Mouse (Mus musculus) embryo, embryonic 10 days (tissue): ENCODE data around the gene Tmem108.
A peak's percentile ranks its signal among the peaks of the same experiment; 100 is the strongest.

Experiments used
- DNase-seq: peaks from one replicate; pipeline ENCODE4 v3.0.0-alpha.2; 2015; ENCODE audit warnings: low spot score

Tmem108 gene

GRCm38 (mm10) chr9:103495391-103495790, 266.2 kb downstream of the Tmem108 start:
- DNase-seq: no peak

GRCm38 (mm10) chr9:103494346-103495020, 267.2 kb downstream of the Tmem108 start:
- peak; percentile 89 for DNase-seq

DNA sequence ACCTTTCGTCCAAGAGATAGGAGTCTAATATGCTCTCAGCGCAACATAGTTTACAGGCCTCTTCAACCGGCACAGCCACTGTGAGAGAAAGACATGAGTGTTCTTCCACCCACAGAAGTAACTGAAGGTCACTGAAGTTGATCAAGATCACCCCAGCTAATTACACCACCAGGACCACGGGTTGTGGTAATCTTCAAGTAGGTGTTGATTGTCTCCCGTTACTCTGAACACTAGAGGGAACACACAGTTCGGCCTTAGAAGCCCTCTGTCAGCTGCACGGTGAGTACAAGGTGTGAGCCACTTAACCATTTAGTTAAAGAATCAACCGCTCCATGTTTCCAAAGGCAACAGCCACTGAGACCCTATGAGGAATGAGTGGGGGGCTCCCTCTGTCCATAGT, 269.7 kb downstream of the Tmem108 start:
- DNase-seq: no peak

DNA sequence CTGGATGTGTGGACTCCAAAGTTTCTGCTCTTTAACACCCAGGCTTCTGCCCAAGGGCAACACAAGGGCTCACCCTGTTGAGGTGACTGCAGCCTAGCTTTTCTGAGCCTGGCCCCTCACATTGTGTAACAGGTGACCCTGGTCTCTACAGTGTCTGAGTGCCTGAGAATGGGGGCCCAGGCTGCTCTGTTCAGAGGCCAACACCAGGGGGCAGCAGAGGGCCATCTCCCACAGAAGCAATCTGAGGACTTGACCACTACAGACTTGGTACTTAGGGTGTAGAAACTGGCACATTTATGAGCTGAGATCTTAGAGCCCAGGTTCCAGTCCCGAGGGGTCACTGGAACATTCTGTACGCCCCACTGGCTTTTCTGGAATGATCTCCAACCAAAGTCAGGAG, 271.2 kb downstream of the Tmem108 start:
- DNase-seq: peak; percentile 80

DNA sequence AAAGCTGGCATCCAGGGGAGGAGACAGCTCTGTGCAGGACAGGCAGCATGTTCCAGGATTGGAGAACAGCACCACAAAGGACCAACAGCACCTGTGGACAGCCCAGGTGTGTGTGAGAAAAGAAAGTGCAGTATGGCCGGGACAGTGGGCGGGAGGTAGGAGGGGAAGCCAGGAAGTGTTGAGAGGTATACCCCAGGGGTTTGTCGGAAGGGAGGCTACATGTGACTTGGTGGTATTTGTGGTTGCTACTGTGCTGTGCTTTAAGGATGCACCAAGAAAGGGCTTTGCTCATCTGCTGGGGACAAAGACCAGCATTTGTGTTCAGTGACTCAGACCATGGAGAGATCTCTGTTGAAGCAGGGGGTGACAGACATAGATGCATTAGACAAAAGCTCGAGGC, 271.8 kb downstream of the Tmem108 start:
- no peak for DNase-seq

DNA sequence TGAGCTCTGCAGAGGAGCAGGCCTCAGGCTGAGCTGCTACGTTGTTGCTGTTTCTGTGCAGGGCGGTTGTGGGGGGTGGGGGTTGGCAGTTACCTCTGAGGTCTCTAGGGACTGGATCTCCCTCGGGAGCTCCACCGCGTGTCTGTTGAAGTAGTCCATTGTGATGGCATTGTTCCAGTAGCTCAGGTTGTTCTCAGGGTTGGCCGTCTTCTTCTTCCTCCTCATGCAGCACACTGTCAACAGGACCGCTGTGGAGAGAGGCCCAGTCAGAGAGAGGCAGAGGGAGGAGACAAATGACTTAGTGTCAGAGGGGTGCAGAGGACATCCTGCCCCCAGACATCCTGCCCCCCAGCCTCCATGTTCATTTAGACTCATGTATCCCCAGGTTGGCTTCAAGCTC, 272.5 kb downstream of the Tmem108 start:
- no peak for DNase-seq

GRCm38 (mm10) chr9:103486262-103486661, 275.4 kb downstream of the Tmem108 start:
- DNase-seq: no peak

- DNase-seq: no peak
Observed at GRCm38 (mm10) chr9:103485606-103486005, 276.0 kb downstream of the Tmem108 start.

- DNase-seq: peak; percentile 62
Observed at GRCm38 (mm10) chr9:103480603-103481220, 280.9 kb downstream of the Tmem108 start.

DNA sequence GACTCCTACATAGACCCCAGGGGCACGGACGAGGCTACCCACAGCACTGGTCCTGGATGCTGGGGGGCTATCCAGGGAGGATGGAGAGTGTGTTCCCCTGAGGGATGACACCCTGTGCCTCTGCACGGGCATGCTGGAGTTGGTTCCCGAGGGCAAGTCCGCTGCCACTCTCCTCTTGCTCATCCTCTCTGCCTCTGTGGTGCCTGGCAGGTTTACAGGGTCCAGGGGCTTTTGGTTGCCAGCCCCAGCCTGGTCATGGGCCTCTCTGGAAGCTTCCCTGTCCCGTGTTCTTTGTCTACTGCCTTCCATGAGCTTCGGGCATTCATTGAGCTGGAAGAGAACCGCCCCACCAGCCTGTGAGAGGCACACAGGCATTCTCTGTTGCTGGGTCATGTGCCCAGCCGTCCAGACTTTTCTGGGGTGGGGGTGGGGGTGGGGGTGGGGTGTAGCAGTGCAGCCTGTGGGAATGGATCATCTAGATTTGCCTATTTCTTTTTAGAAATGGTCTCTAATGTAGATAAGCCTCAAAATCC, 281.5 kb downstream of the Tmem108 start, which contains the start of gene Bfsp2:
Bfsp2 (minus strand) TSS at position 377 of the 533 bp plus-strand sequence.
- DNase-seq: no peak

DNA sequence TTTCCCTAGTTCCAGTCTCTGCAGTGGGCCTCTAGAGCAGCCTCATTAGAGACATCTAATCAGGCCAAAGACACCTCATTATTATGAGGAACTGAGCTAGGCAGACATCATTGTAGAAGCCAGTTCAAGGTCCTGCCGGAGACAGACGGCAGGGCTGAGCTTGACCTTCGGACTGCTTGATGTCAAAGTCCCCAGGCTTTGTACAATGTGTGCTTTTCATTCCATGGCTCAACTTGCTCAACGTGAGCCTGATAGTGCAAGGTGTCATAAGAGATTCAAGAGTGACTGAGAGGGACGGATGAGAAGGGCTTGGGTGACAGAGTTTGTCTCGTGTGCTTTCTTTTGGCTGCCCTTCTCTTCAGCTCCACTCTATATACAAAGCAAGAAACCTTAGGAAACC, 286.2 kb downstream of the Tmem108 start:
- DNase-seq: no peak

DNA sequence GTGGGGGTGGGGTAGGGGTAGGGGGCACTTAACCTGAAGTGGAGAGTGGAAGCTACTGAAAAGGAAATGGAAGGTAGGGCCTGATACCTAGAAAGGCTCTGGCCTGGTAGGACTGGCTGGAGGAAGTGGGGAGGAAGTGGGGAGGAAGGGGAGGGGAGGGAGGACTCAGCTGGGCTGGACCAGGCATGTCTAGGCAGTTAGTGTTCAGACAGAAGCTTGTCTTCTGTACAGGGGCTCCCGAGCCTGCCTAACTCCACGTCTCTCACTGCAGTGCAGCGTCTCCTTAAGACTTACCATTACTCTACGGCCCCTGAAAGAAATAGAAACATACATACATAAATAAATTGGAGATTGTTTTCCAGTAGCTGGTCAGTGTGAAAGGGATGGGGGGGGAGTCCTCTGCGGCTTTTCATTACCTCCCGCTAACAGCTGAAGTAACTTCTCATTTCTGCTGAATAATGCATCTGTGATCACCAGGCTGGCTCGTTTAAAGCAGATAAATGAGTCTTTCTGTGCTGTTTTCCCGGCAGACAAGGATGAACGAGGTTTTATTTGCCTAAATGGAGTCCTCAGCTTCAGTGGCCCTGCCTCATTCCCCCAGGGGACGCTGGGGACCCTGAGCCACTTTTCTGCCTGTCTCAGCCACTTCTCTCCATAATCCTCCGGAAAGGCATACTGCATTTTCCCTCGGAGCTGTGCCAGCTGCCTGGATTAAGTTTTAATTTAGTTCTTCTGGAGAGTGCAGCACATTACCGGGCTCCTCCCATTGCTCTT, 287.5 kb downstream of the Tmem108 start:
- no peak for DNase-seq

- no peak for DNase-seq
Observed at GRCm38 (mm10) chr9:103471784-103472183, 289.9 kb downstream of the Tmem108 start.

- no peak for DNase-seq
Observed at GRCm38 (mm10) chr9:103469516-103469915, 292.1 kb downstream of the Tmem108 start.

DNA sequence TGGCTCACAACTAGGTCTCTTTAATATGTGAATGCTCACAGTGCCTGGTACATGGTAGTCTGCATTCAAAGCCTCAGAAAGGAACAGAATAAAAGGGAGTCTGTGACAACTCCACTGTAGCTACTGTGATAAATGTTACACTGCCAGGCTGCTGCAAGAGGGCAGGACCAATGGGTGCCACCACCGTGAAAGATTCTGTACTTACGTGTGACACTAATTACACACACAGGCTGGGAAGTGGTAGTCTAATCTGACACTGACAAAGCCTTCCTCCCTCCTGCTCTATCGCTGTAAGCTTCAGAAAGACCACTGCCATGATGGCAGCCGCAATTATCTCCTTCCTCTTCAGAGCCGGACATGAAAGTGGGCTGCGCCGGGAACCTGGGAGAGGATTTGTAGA, 292.7 kb downstream of the Tmem108 start:
- no peak for DNase-seq

GRCm38 (mm10) chr9:103465711-103466220, 295.9 kb downstream of the Tmem108 start:
- no peak for DNase-seq

GRCm38 (mm10) chr9:103465293-103465692, 296.3 kb downstream of the Tmem108 start:
- DNase-seq: no peak

DNA sequence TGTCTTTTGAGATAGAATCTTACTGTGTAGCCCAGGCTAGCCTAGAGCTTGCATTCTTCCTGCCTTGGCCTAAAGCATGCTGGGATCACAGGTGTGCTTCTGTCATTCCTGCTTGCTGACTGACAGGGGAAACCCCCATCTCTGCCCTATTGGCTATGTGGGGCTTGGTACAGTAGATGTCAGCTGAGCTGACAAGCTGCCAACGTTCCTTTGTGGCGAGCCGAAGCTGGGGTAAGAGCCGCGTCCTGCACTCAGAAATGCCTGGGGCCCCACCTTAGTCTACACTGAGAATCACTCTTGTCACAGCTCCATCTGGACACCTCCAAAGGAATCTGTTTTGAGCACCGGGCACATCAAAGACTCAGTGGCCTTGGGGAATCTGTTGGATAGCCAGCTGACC, 297.8 kb downstream of the Tmem108 start:
- DNase-seq: no peak

- no peak for DNase-seq
Observed at GRCm38 (mm10) chr9:103459839-103460238, 301.8 kb downstream of the Tmem108 start.

- no peak for DNase-seq
Observed at GRCm38 (mm10) chr9:103459307-103459706, 302.3 kb downstream of the Tmem108 start.

DNA sequence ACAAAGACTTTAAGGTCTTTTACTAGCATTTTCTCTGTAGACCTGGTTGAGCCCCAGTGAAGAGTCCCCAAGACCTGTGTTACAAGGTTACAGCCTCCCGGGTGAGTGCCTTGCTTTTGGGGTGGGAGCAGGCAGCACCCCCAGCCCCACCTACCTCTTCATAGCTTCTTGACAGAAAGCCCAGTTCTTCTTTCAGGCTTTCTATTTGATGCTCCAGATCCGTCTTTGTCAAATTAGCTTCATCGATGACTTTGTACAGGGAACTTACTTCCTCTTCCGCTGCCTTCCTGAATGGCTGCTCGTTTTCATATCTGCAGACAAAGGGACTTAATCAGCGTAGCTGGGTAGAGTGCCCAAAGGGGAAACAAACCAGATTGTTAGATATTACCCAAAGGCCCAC, 312.0 kb downstream of the Tmem108 start:
- DNase-seq: no peak

DNA sequence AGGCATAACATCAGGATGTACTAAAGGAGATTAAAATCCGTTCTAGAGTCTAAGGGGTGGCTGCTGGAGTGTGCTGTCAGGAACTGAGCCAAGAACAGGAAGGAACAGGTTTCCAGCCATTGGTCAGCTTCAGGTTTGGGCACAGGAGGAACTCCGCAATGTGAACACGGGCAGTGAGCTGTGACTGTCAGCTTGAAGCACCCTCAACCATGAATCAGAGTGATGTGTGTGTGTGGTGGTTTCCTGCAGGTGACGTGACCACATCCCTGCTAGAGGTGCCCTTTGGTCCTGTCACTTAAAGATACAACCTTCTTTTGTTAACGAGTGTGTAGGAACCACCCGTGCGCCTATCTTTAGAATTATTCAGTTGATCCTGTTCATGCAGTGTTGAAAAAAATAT, 312.5 kb downstream of the Tmem108 start:
- DNase-seq: no peak

GRCm38 (mm10) chr9:103444656-103445055, 317.0 kb downstream of the Tmem108 start:
- DNase-seq: no peak
